Mouse (Mus musculus) hindbrain, embryonic 10.5 days (tissue): ENCODE data around the gene Ndnf. TPM values are rescaled to one million over a fixed set of nuclear protein-coding genes. Genes with fewer than 3 reads are reported as not detected.

ENCODE experiments used
- DNase-seq: peaks from one replicate; pipeline ENCODE4 v3.0.0-alpha.2; 2017; ENCODE audit warnings: low spot score
- H3K27ac ChIP-seq: fragments of 300-500 bp; sonication (generic); 2 replicates; pipeline ENCODE4 v1.5.1; 2016; ENCODE audit warnings: mild to moderate bottlenecking, moderate library complexity
- H3K27me3 ChIP-seq: fragments of 300-500 bp; sonication (generic); 2 replicates; pipeline ENCODE4 v1.6.1; 2016; ENCODE audit warnings: mild to moderate bottlenecking; ENCODE audit not compliant: poor library complexity, insufficient read depth, severe bottlenecking
- H3K36me3 ChIP-seq: fragments of 300-500 bp; sonication (generic); 2 replicates; pipeline ENCODE4 v1.6.1; 2016; ENCODE audit warnings: mild to moderate bottlenecking, moderate library complexity
- H3K4me1 ChIP-seq: fragments of 300-500 bp; sonication (generic); replicated peaks from 2 replicates; pipeline ENCODE4 v1.6.1; 2016; ENCODE audit warnings: mild to moderate bottlenecking
- H3K4me3 ChIP-seq: fragments of 300-500 bp; sonication (generic); 2 replicates; pipeline ENCODE4 v1.5.1; 2016; ENCODE audit warnings: mild to moderate bottlenecking, moderate library complexity
- H3K9me3 ChIP-seq: fragments of 300-500 bp; sonication (generic); 2 replicates; pipeline ENCODE4 v1.6.1; 2016; ENCODE audit warnings: mild to moderate bottlenecking, moderate library complexity
- WGBS: fragments of 180-500 bp; shearing (Covaris S2); methylation state at CpG from one replicate; pipeline ENCODE4 v1.1.7; 2016; 5-methylcytosine and 5-hydroxymethylcytosine counted together
- polyA plus RNA-seq: library from polyadenylated mRNA; unstranded; fragments of >200 nt; fragmentation: Nextera tagmentation; extraction: Ambion mirVana; gene quantifications from 2 replicates; pipeline ENCODE4 v1.2.1, GENCODE M21; 2016

The Ndnf gene
- polyA plus RNA-seq, 1 experiment from 2014 or later: 24.7 TPM

DNA sequence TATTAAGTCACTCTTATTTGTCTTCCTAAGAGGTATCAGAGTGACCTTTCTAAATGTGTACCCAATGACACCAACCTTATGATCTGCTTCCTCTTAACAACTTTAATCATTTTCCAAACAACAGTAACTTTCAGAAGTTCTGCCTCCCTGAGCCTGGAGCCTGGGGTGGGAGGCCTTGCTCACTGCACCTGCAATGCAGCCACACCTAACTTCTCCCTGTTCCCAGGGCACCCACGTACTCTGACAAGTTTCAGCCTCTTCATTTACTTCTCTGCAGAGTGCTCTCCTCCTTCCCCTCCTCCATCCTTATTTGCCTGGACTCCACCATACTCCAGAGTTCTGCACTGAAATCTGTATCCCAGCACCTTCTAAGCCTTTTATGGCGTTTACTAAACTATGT is 1.4 kb upstream of the Ndnf start:
- Histone ChIP-seq H3K27me3 (peaks cover 12% of the 10 kb centered on the region), H3K4me1 (peaks cover 29% of the 10 kb centered on the region), H3K4me3 (peak overlapping the region; percentile 84), H3K27ac (peak overlapping the region; percentile 92), H3K9me3 (no peaks in the 10 kb centered on the region), H3K36me3 (no peaks in the 10 kb centered on the region)
- 41% methylated on average over 2 of the region's 2 CpGs for WGBS
- DNase-seq: no peak

- Histone ChIP-seq H3K27ac (peak overlapping the region; percentile 92), H3K4me1 (peaks cover 37% of the 10 kb centered on the region), H3K9me3 (no peaks in the 10 kb centered on the region), H3K4me3 (peak overlapping the region; percentile 84), H3K27me3 (peaks cover 12% of the 10 kb centered on the region), H3K36me3 (no peaks in the 10 kb centered on the region)
- WGBS: under 1% methylated on average over 21 of the region's 21 CpGs
- DNase-seq: no peak
Measured at GRCm38 (mm10) chr6:65670981-65671411, 394 bp upstream of the Ndnf start.

DNA sequence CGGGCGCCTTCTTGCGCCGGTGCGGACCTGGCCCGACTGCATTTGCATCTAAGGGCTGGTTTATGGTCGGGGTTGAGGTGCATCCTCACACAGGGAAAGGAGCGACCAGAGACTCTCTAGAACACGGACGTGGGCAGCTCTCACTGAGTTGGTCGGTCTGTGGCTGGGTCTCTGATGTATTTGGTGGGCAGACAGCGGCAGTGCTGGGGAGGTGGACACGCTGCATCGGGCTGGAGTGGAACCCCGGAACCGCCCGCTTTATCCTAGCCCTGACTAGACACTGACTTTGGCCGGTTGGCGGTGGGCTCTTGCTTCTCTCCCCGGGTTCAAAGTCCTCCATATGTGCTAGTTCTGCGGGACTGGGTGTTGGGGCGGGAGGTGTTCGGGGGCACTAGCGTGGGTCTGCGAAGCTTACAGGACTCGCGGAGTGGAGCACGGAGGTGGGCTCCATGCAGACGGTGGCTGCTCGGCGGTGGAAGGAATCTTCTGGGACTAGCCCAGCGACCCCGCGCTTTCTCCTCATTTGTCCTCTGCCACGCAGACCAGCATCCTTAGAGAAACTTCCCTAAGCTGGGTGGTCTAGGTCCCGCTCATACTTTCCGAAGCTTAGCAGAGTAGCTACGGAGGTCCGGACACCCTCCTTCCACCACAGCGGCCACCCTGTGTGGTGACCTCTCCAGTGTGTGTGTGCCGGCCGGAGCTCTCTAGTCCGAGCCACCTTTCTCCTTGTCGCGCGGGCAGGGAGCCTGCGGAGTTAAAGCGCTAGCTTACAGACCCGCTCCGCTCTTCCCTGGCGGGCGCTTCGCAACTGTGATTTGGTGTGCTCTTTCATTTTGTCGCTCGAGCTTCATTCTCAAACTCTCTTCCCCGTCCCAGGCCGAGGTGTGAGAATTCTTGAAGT is 991 bp downstream of the Ndnf start:
- under 1% methylated on average over 57 of the region's 57 CpGs for WGBS
- Histone ChIP-seq H3K27ac (peak overlapping the region; percentile 92), H3K36me3 (no peaks in the 10 kb centered on the region), H3K27me3 (peaks cover 12% of the 10 kb centered on the region), H3K4me1 (peaks cover 37% of the 10 kb centered on the region), H3K4me3 (peak overlapping the region; percentile 84), H3K9me3 (no peaks in the 10 kb centered on the region)
- peak; percentile 70 for DNase-seq

DNA sequence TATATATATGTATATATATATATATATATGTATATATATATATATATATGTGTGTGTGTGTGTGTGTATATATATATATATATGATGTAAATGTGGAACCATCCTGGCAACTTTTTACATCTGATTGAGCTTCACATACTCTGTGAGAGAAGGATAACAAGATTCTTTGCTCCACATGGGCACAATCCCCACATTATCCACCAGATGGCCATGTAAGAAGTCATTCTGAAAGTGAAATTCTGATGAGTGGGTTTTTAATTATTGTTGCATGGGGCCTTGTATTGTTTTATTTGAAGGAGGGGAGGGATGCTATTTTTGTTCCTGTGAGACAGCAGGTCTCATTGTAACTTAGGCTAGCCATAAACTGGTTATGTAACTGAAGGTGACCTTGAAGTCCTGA is 22.5 kb downstream of the Ndnf start:
- peaks cover 43% of the 10 kb centered on the region for H3K36me3 ChIP-seq
- no peaks in the 10 kb centered on the region for H3K27me3 ChIP-seq
- no peak overlapping the region for H3K4me3 ChIP-seq
- DNase-seq: no peak
- H3K27ac ChIP-seq: no peak overlapping the region
- H3K4me1 ChIP-seq: peaks cover 3% of the 10 kb centered on the region; the same call in 1 of the 2 replicates
- H3K9me3 ChIP-seq: no peaks in the 10 kb centered on the region

GRCm38 (mm10) chr6:65720676-65721075 is 49.3 kb downstream of the Ndnf start:
- no peak for DNase-seq
- no peak overlapping the region for H3K27ac ChIP-seq
- WGBS: 71% methylated on average over 1 of the region's 1 CpGs
- no peak overlapping the region for H3K4me3 ChIP-seq
- no peaks in the 10 kb centered on the region for H3K27me3 ChIP-seq
- H3K9me3 ChIP-seq: no peaks in the 10 kb centered on the region
- H3K4me1 ChIP-seq: no peaks in the 10 kb centered on the region
- no peaks in the 10 kb centered on the region for H3K36me3 ChIP-seq

DNA sequence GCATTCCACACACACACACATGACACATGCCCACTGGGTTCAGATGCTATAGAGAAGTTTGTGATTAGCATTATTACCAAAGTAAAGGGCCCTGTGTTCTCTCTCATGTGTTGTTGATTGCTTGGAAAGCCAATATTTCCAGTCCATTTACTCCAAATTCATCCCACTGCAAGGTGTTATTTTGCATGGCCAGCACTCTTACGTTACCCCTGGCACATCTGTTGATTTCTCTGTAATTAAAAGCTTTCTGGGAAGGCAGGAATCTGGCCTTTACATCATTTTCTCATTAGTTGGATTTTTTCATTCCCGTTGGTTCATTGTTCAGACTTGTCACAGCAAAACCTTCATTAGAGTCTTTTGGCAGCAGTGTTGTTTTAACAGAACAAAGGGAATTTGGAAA is 54.3 kb downstream of the Ndnf start:
- Histone ChIP-seq H3K4me1 (no peaks in the 10 kb centered on the region), H3K27me3 (no peaks in the 10 kb centered on the region), H3K27ac (no peak overlapping the region), H3K36me3 (no peaks in the 10 kb centered on the region), H3K9me3 (no peaks in the 10 kb centered on the region), H3K4me3 (no peak overlapping the region)
- DNase-seq: no peak
- WGBS: 73% methylated on average over 2 of the region's 2 CpGs

DNA sequence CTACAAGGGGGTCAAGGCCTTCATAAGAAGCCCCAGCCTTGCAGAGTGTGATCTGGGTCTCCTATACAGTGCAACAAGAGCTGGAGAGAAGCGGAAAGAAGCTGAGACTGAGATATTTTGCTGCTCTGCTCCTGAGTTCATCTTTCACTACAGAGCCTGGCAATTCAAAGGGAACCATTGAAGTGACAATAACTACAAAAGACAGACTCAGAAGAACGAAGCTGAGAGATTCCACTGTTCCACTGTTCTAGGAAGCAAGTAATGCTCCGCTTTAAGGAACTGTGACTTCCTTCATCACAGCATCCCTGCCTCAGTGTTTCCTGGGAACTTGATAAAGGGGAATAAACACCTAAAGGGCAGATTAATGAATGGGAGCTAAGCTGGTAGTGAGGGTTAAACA is 56.9 kb downstream of the Ndnf start:
- Histone ChIP-seq H3K4me3 (no peak overlapping the region), H3K36me3 (no peaks in the 10 kb centered on the region), H3K4me1 (no peaks in the 10 kb centered on the region), H3K27me3 (no peaks in the 10 kb centered on the region), H3K9me3 (no peaks in the 10 kb centered on the region), H3K27ac (no peak overlapping the region)
- 74% methylated on average over 3 of the region's 3 CpGs for WGBS
- no peak for DNase-seq

GRCm38 (mm10) chr6:65739442-65739841 is 68.1 kb downstream of the Ndnf start:
- no peaks in the 10 kb centered on the region for H3K36me3 ChIP-seq
- H3K4me3 ChIP-seq: no peak overlapping the region
- peaks cover 33% of the 10 kb centered on the region for H3K4me1 ChIP-seq
- H3K27ac ChIP-seq: peak overlapping the region; percentile 56; the same call in 1 of the 2 replicates
- H3K27me3 ChIP-seq: no peaks in the 10 kb centered on the region
- DNase-seq: no peak
- no peaks in the 10 kb centered on the region for H3K9me3 ChIP-seq
- 56% methylated on average over 8 of the region's 8 CpGs for WGBS

- Histone ChIP-seq H3K27ac (peak overlapping the region; percentile 84), H3K4me3 (no peak overlapping the region), H3K9me3 (peaks cover 11% of the 10 kb centered on the region), H3K4me1 (peaks cover 37% of the 10 kb centered on the region), H3K27me3 (no peaks in the 10 kb centered on the region), H3K36me3 (0 out of 2 replicates have a peak, but pooled peaks cover 5% of the 10 kb centered on the region)
- 25% methylated on average over 1 of the region's 1 CpGs for WGBS
- peak; percentile 40 for DNase-seq
Measured at GRCm38 (mm10) chr6:65743144-65743870, 71.9 kb downstream of the Ndnf start.

GRCm38 (mm10) chr6:65743871-65744202 is 72.4 kb downstream of the Ndnf start:
- no peak for DNase-seq
- Histone ChIP-seq H3K36me3 (0 out of 2 replicates have a peak, but pooled peaks cover 5% of the 10 kb centered on the region), H3K4me1 (peaks cover 33% of the 10 kb centered on the region), H3K9me3 (peaks cover 11% of the 10 kb centered on the region), H3K27me3 (no peaks in the 10 kb centered on the region), H3K27ac (peak overlapping the region; percentile 84; the same call in 1 of the 2 replicates), H3K4me3 (no peak overlapping the region)

- H3K27ac ChIP-seq: no peak overlapping the region
- 64% methylated on average over 7 of the region's 7 CpGs for WGBS
- no peak for DNase-seq
Measured at GRCm38 (mm10) chr6:65758214-65758613, 86.8 kb downstream of the Ndnf start.

GRCm38 (mm10) chr6:65759174-65759573 is 87.8 kb downstream of the Ndnf start:
- Histone ChIP-seq H3K4me1 (peaks cover 3% of the 10 kb centered on the region; the same call in 1 of the 2 replicates), H3K27me3 (no peaks in the 10 kb centered on the region), H3K9me3 (no peaks in the 10 kb centered on the region), H3K36me3 (no peaks in the 10 kb centered on the region), H3K27ac (no peak overlapping the region), H3K4me3 (no peak overlapping the region)
- 76% methylated on average over 5 of the region's 5 CpGs for whole genome bisulfite sequencing
- no peak for DNase-seq

More at GRCm38 (mm10) chr6:65758214-65758613, 86.8 kb downstream of the Ndnf start:
- Histone ChIP-seq H3K9me3 (no peaks in the 10 kb centered on the region), H3K4me1 (peaks cover 3% of the 10 kb centered on the region; the same call in 1 of the 2 replicates), H3K27me3 (no peaks in the 10 kb centered on the region), H3K4me3 (no peak overlapping the region), H3K36me3 (no peaks in the 10 kb centered on the region)

- H3K9me3 ChIP-seq: no peaks in the 10 kb centered on the region
- H3K27ac ChIP-seq: no peak overlapping the region
- 91% methylated on average over 3 of the region's 3 CpGs for WGBS
- peaks cover 6% of the 10 kb centered on the region for H3K4me1 ChIP-seq
- no peak for DNase-seq
- H3K36me3 ChIP-seq: no peaks in the 10 kb centered on the region
- H3K27me3 ChIP-seq: no peaks in the 10 kb centered on the region
- no peak overlapping the region for H3K4me3 ChIP-seq
Measured at GRCm38 (mm10) chr6:65760073-65760472, 88.7 kb downstream of the Ndnf start.
